Mouse (Mus musculus): ENCODE measurements around the gene Cln6.
"Not testable (repeated sequence)": the region's sequence is repeated elsewhere in the genome, so short reads cannot be mapped to it uniquely, and the experiment has no call there.

The Cln6 gene

GRCm38 (mm10) chr9:62838506-62839171, at the start of gene Cln6:
Gene Cln6, plus strand, starts transcription at chr9:62838785.
- peak; percentile 94 for DNase-seq (ENCODE audit: low read depth, low spot score)

GRCm38 (mm10) chr9:62789856-62790255, 48.7 kb upstream of the Cln6 start:
- DNase-seq (ENCODE audit: low read depth, low spot score), result no peak

GRCm38 (mm10) chr9:62799218-62799617, 39.4 kb upstream of the Cln6 start:
- not testable (repeated sequence) for DNase-seq (ENCODE audit: low read depth, low spot score)

- no peak for DNase-seq (ENCODE audit: low read depth, low spot score)
Measured at GRCm38 (mm10) chr9:62810095-62810494, 28.5 kb upstream of the Cln6 start.

GRCm38 (mm10) chr9:62810543-62811515, 27.8 kb upstream of the Cln6 start:
- peak; percentile 46 for DNase-seq (ENCODE audit: low read depth, low spot score)

GRCm38 (mm10) chr9:62811516-62812121, 27.0 kb upstream of the Cln6 start, which contains the start of gene Fem1b:
Gene Fem1b, minus strand, starts transcription at chr9:62811934.
- peak; percentile 96 for DNase-seq (ENCODE audit: low read depth, low spot score)

- DNase-seq (ENCODE audit: low read depth, low spot score), result peak; percentile 67
Measured at GRCm38 (mm10) chr9:62812216-62813049, 26.2 kb upstream of the Cln6 start.

- DNase-seq (ENCODE audit: low read depth, low spot score), result no peak
Measured at GRCm38 (mm10) chr9:62814751-62815150, 23.8 kb upstream of the Cln6 start.

- no peak for DNase-seq (ENCODE audit: low read depth, low spot score)
Measured at GRCm38 (mm10) chr9:62816323-62817098, 22.1 kb upstream of the Cln6 start.

GRCm38 (mm10) chr9:62817099-62817571, 21.4 kb upstream of the Cln6 start:
- no peak for DNase-seq (ENCODE audit: low read depth, low spot score)

- no peak for DNase-seq (ENCODE audit: low read depth, low spot score)
Measured at GRCm38 (mm10) chr9:62817828-62818614, 20.6 kb upstream of the Cln6 start.

- peak; percentile 58 for DNase-seq (ENCODE audit: low read depth, low spot score)
Measured at GRCm38 (mm10) chr9:62819494-62819893, 19.1 kb upstream of the Cln6 start.

GRCm38 (mm10) chr9:62819910-62820309, 18.7 kb upstream of the Cln6 start:
- peak; percentile 66 for DNase-seq (ENCODE audit: low read depth, low spot score)

- no peak for DNase-seq (ENCODE audit: low read depth, low spot score)
Measured at GRCm38 (mm10) chr9:62820829-62821228, 17.8 kb upstream of the Cln6 start.

- peak; percentile 62 for DNase-seq (ENCODE audit: low read depth, low spot score)
Measured at GRCm38 (mm10) chr9:62821811-62822210, 16.8 kb upstream of the Cln6 start.

- DNase-seq (ENCODE audit: low read depth, low spot score), result peak; percentile 82
Measured at GRCm38 (mm10) chr9:62825791-62826393, 12.7 kb upstream of the Cln6 start.

- peak; percentile 48 for DNase-seq (ENCODE audit: low read depth, low spot score)
Measured at GRCm38 (mm10) chr9:62826456-62826855, 12.1 kb upstream of the Cln6 start.

- DNase-seq (ENCODE audit: low read depth, low spot score), result peak; percentile 70
Measured at GRCm38 (mm10) chr9:62827939-62828652, 10.5 kb upstream of the Cln6 start.

Measured in ES-CJ7 (cell line).